Mouse (Mus musculus): ENCODE results near the gene Vmac.

The Vmac gene

GRCm38 (mm10) chr17:56686801-56687200, 31.0 kb downstream of the Vmac start:
- DNase-seq (ENCODE audit: low spot score), result no peak

GRCm38 (mm10) chr17:56684649-56685048, 33.2 kb downstream of the Vmac start:
- no peak for DNase-seq (ENCODE audit: low spot score)

- no peak for DNase-seq (ENCODE audit: low spot score)
Measured at GRCm38 (mm10) chr17:56683546-56684140, 34.2 kb downstream of the Vmac start.

- no peak for DNase-seq (ENCODE audit: low spot score)
Measured at GRCm38 (mm10) chr17:56682880-56683279, 34.9 kb downstream of the Vmac start.

- no peak for DNase-seq (ENCODE audit: low spot score)
Measured at GRCm38 (mm10) chr17:56681791-56682190, 36.0 kb downstream of the Vmac start.

- DNase-seq (ENCODE audit: low spot score), result peak; percentile 25
Measured at GRCm38 (mm10) chr17:56673647-56674416, 44.0 kb downstream of the Vmac start.

- DNase-seq (ENCODE audit: low spot score), result peak; percentile 97
Measured at GRCm38 (mm10) chr17:56672941-56673646, 44.7 kb downstream of the Vmac start, which contains the start of gene Ranbp3. Gene Ranbp3 (plus strand): TSS chr17:56673294.

GRCm38 (mm10) chr17:56669766-56670165, 48.1 kb downstream of the Vmac start:
- DNase-seq (ENCODE audit: low spot score), result no peak

- peak; percentile 75 for DNase-seq (ENCODE audit: low spot score)
Measured at GRCm38 (mm10) chr17:56668384-56669144, 49.3 kb downstream of the Vmac start.

GRCm38 (mm10) chr17:56667591-56667990, 50.2 kb downstream of the Vmac start:
- DNase-seq (ENCODE audit: low spot score), result no peak

GRCm38 (mm10) chr17:56666384-56666783, 51.4 kb downstream of the Vmac start:
- DNase-seq (ENCODE audit: low spot score), result no peak

- DNase-seq (ENCODE audit: low spot score), result no peak
Measured at GRCm38 (mm10) chr17:56664333-56664732, 53.5 kb downstream of the Vmac start.
